Mouse (Mus musculus) forebrain, embryonic 14.5 days (tissue): Measurements from ENCODE around the gene Slpi. TPM values are rescaled to one million over a fixed set of nuclear protein-coding genes. Genes with fewer than 3 reads are reported as not detected.

Experiments
- ATAC-seq: fragments of 200-750 bp; cut with Nextera tagmentation; 2 replicates; pipeline ENCODE4 v1.8.0; 2017; ENCODE audit warnings: mild to moderate bottlenecking, moderate library complexity
- DNase-seq: peaks from one replicate; pipeline ENCODE4 v3.0.0-alpha.2; 2015; ENCODE audit warnings: low spot score
- H3K27ac ChIP-seq: fragments of 300-500 bp; sonication (generic); 2 replicates; pipeline ENCODE4 v1.5.1; 2014; ENCODE audit warnings: low read depth, mild to moderate bottlenecking, control low read depth, low read length, moderate library complexity
- H3K27me3 ChIP-seq: fragments of 300-500 bp; sonication (generic); replicated peaks from 2 replicates; pipeline ENCODE4 v1.6.1; 2014; ENCODE audit warnings: low read length, control low read depth, mixed read lengths; ENCODE audit not compliant: control insufficient read depth, insufficient read depth
- H3K36me3 ChIP-seq: fragments of 300-500 bp; sonication (generic); 2 replicates; pipeline ENCODE4 v1.6.1; 2014; ENCODE audit warnings: low read length, control low read depth; ENCODE audit not compliant: control insufficient read depth, insufficient read depth
- H3K4me1 ChIP-seq: fragments of 300-500 bp; sonication (generic); 2 replicates; pipeline ENCODE4 v1.6.1; 2014; ENCODE audit warnings: antibody characterized with exemption, low read length, control low read depth; ENCODE audit not compliant: control insufficient read depth, insufficient read depth
- H3K4me2 ChIP-seq: fragments of 300-500 bp; sonication (generic); 2 replicates; pipeline ENCODE4 v1.6.1; 2014; ENCODE audit warnings: mild to moderate bottlenecking, control low read depth, low read length
- H3K4me3 ChIP-seq: fragments of 300-500 bp; sonication (generic); 2 replicates; pipeline ENCODE4 v1.5.1; 2014; ENCODE audit warnings: low read depth, low read length, control low read depth
- H3K9ac ChIP-seq: fragments of 300-500 bp; sonication (generic); 2 replicates; pipeline ENCODE4 v1.6.1; 2014; ENCODE audit warnings: mild to moderate bottlenecking, low read length, control low read depth, moderate library complexity
- H3K9me3 ChIP-seq: fragments of 300-500 bp; sonication (generic); replicated peaks from 2 replicates; pipeline ENCODE4 v1.6.1; 2016; ENCODE audit warnings: low read length, control low read depth, mixed read lengths; ENCODE audit not compliant: control insufficient read depth
- WGBS: fragments of 180-500 bp; shearing (Covaris S2); extraction: QIAGEN DNeasy Blood & Tissue Kit; methylation state at CpG from one replicate; pipeline ENCODE4 v1.1.7; 2014; 5-methylcytosine and 5-hydroxymethylcytosine counted together
- polyA plus RNA-seq: library from polyadenylated mRNA; unstranded; fragments of >200 nt; fragmentation: Nextera tagmentation; extraction: Ambion mirVana; gene quantifications from 2 replicates; pipeline ENCODE4 v1.2.1, GENCODE M21; 2014

Gene Slpi
- polyA plus RNA-seq, 1 experiment from 2014 or later, result not detected

- no peaks in the 10 kb centered on the region for H3K4me1 ChIP-seq
- WGBS, result 93% methylated on average over 11 of the region's 11 CpGs
- H3K9ac ChIP-seq, result no peak overlapping the region
- DNase-seq (no peak), ATAC-seq (no peak)
- no peak overlapping the region for H3K4me3 ChIP-seq
- H3K4me2 ChIP-seq, result no peak overlapping the region
- H3K27ac ChIP-seq, result no peak overlapping the region
- no peaks in the 10 kb centered on the region for H3K36me3 ChIP-seq
- no peaks in the 10 kb centered on the region for H3K9me3 ChIP-seq
- H3K27me3 ChIP-seq, result no peaks in the 10 kb centered on the region
Observed at GRCm38 (mm10) chr2:164423464-164423863, 34.6 kb upstream of the Slpi start.

DNA sequence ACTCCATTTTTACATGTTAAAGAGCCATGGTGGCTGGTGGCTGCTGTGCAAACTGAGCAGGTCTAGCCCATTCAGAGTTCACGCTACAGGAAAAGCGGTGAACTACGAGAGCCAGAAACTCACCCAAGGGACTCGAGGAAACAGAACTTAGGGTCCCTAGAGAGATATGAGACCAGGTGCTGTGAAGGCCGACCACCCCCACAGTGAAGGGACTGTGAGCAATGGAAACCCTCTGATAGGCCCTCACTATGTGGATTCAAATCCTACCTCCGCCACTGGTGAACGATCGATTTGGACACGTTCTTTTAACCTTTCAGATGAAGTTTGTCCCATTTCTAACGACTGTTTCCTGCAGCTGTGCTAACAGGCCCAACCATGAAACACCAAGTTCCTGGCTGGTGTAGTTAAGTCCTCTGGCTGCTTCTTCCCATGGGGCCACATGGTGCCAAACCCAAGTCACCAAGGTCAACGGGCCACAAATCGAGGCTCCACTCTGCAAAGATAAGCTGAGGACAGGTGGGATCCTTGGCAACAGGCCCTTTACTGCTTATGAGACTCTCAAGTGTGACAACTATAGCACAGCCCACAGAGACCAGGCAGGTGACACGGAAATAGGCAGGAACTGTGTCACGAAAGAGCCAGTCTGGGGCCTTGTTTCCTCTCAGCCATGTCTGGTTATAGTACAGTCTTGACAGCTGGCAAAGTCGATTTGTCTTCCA, 33.9 kb upstream of the Slpi start:
- DNase-seq (no peak), ATAC-seq (no peak)
- H3K9me3 ChIP-seq, result no peaks in the 10 kb centered on the region
- no peak overlapping the region for H3K9ac ChIP-seq
- H3K4me3 ChIP-seq, result no peak overlapping the region
- WGBS, result 90% methylated on average over 15 of the region's 15 CpGs
- H3K27me3 ChIP-seq, result no peaks in the 10 kb centered on the region
- H3K36me3 ChIP-seq, result no peaks in the 10 kb centered on the region
- no peak overlapping the region for H3K27ac ChIP-seq
- H3K4me1 ChIP-seq, result no peaks in the 10 kb centered on the region
- no peak overlapping the region for H3K4me2 ChIP-seq

DNA sequence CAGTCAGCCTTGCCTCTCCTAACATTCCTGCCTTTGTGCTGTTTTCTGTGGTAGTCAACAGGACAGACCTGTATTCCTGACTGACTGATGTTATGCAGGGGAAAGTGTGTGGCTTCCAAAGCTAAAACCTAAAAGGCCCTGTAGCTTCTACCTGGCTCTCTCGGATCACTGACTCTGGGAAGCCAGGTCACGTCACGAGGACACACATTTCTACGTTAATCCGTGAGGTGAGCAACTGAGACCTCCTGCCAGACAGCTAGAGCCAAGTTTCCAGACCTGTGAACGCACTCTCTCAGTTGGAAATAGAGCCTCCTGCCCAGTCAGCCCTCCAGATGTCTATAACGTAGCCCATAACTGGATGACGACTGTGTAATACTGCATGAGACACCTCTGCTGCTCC, 33.1 kb upstream of the Slpi start:
- WGBS, result 90% methylated on average over 8 of the region's 8 CpGs
- no peak for ATAC-seq
- Histone ChIP-seq H3K4me3 (no peak overlapping the region), H3K36me3 (no peaks in the 10 kb centered on the region), H3K4me2 (no peak overlapping the region), H3K4me1 (no peaks in the 10 kb centered on the region), H3K27me3 (no peaks in the 10 kb centered on the region), H3K9ac (no peak overlapping the region), H3K27ac (no peak overlapping the region), H3K9me3 (no peaks in the 10 kb centered on the region)
- no peak for DNase-seq

- DNase-seq (no peak), ATAC-seq (no peak)
- H3K4me3 ChIP-seq, result no peak overlapping the region
- no peaks in the 10 kb centered on the region for H3K36me3 ChIP-seq
- H3K4me2 ChIP-seq, result no peak overlapping the region
- no peaks in the 10 kb centered on the region for H3K9me3 ChIP-seq
- H3K27me3 ChIP-seq, result no peaks in the 10 kb centered on the region
- no peak overlapping the region for H3K9ac ChIP-seq
- no peaks in the 10 kb centered on the region for H3K4me1 ChIP-seq
- no peak overlapping the region for H3K27ac ChIP-seq
- 91% methylated on average over 7 of the region's 7 CpGs for WGBS
Observed at GRCm38 (mm10) chr2:164421306-164421705, 32.4 kb upstream of the Slpi start.

DNA sequence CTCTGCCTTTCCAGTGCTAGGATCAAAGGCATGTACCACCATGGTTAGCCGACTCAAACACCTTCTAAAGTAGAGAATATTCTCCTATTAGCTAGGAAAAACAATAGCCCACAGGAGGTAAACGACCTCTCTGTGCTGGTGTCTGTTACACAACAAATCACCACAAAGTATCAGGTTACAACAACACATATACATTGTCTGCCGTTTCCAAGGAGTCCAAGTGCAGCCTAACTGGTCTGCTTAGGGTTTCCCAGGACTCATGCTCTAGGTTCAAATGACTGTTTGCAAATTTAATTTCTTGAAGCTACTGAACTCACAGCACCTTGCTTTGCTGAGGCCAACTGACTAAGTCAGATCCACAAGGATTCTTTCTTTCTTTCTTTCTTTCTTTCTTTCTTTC, 30.6 kb upstream of the Slpi start:
- no peaks in the 10 kb centered on the region for H3K27me3 ChIP-seq
- ATAC-seq (no peak), DNase-seq (no peak)
- no peaks in the 10 kb centered on the region for H3K9me3 ChIP-seq
- no peak overlapping the region for H3K9ac ChIP-seq
- H3K4me1 ChIP-seq, result no peaks in the 10 kb centered on the region
- no peak overlapping the region for H3K4me2 ChIP-seq
- 5% methylated on average over 3 of the region's 3 CpGs for WGBS
- H3K36me3 ChIP-seq, result no peaks in the 10 kb centered on the region
- no peak overlapping the region for H3K4me3 ChIP-seq
- no peak overlapping the region for H3K27ac ChIP-seq

- 35% methylated on average over 3 of the region's 3 CpGs for WGBS
Observed at GRCm38 (mm10) chr2:164418308-164418875, 29.5 kb upstream of the Slpi start.

GRCm38 (mm10) chr2:164417198-164417597, 28.3 kb upstream of the Slpi start:
- peak; percentile 72 for DNase-seq
- Histone ChIP-seq H3K4me2 (no peak overlapping the region), H3K27me3 (no peaks in the 10 kb centered on the region), H3K9ac (no peak overlapping the region), H3K36me3 (no peaks in the 10 kb centered on the region), H3K27ac (no peak overlapping the region), H3K9me3 (no peaks in the 10 kb centered on the region), H3K4me3 (no peak overlapping the region), H3K4me1 (no peaks in the 10 kb centered on the region)
- WGBS, result 0% methylated on average over 2 of the region's 2 CpGs
- no peak for ATAC-seq

More at GRCm38 (mm10) chr2:164418308-164418875, 29.5 kb upstream of the Slpi start:
- DNase-seq (no peak), ATAC-seq (no peak)
- Histone ChIP-seq H3K36me3 (no peaks in the 10 kb centered on the region), H3K27me3 (no peaks in the 10 kb centered on the region), H3K27ac (no peak overlapping the region), H3K4me1 (no peaks in the 10 kb centered on the region), H3K4me2 (no peak overlapping the region), H3K4me3 (no peak overlapping the region), H3K9ac (no peak overlapping the region), H3K9me3 (no peaks in the 10 kb centered on the region)

- Histone ChIP-seq H3K36me3 (no peaks in the 10 kb centered on the region), H3K4me2 (peak overlapping the region; percentile 34), H3K9ac (no peak overlapping the region), H3K27ac (no peak overlapping the region), H3K4me1 (no peaks in the 10 kb centered on the region), H3K27me3 (0 out of 2 replicates have a peak, but pooled peaks cover 6% of the 10 kb centered on the region), H3K4me3 (peak overlapping the region; percentile 9; the same call in 1 of the 2 replicates), H3K9me3 (no peaks in the 10 kb centered on the region)
- DNase-seq (no peak), ATAC-seq (no peak)
- 78% methylated on average over 10 of the region's 10 CpGs for WGBS
Observed at GRCm38 (mm10) chr2:164414581-164414980, 25.7 kb upstream of the Slpi start.

- 22% methylated on average over 28 of the region's 28 CpGs for WGBS
- ATAC-seq (no peak), DNase-seq (no peak)
- H3K27me3 ChIP-seq, result 0 out of 2 replicates have a peak, but pooled peaks cover 11% of the 10 kb centered on the region
- H3K4me3 ChIP-seq, result peak overlapping the region; percentile 9; the same call in 1 of the 2 replicates
- no peak overlapping the region for H3K27ac ChIP-seq
- H3K4me2 ChIP-seq, result peak overlapping the region; percentile 34
- no peaks in the 10 kb centered on the region for H3K36me3 ChIP-seq
- H3K4me1 ChIP-seq, result no peaks in the 10 kb centered on the region
- no peaks in the 10 kb centered on the region for H3K9me3 ChIP-seq
- no peak overlapping the region for H3K9ac ChIP-seq
Observed at GRCm38 (mm10) chr2:164414167-164414566, 25.3 kb upstream of the Slpi start.
